ENCODE assay signal across 23 mouse cellular contexts in genomic region chr7:80276374-80276773, GRCm38 (mm10). TPM values are rescaled to one million over a fixed set of nuclear protein-coding genes. Genes with fewer than 3 reads are reported as not detected.
"Had no signal": no experiment of that assay in that cellular context is flagged by ENCODE, and none has a peak within 500 bp of the region (broad histone marks: within the 10 kb centered on the region; RNA-seq: fewer than 3 reads in every experiment).

No protein-coding gene starts in this region.

- H3K9ac ChIP-seq: limb, embryonic 13.5 days; liver, embryonic 15.5 days; midbrain, embryonic 15.5 days; neural tube, embryonic 13.5 days had no signal

- H3K27me3 ChIP-seq: limb, embryonic 13.5 days; liver, embryonic 15.5 days; midbrain, embryonic 15.5 days; neural tube, embryonic 13.5 days had no signal

- H3K9me3 ChIP-seq: liver, embryonic 15.5 days had no signal

- ATAC-seq: intestine, embryonic 16.5 days; midbrain, embryonic 15.5 days had no signal

- H3K4me1 ChIP-seq: limb, embryonic 10.5 days; limb, embryonic 13.5 days; midbrain, embryonic 10.5 days had no signal

- DNase-seq: kidney, adult 2 months; kidney, postnatal 25 days; layer of hippocampus, adult 9-11 months; lung, adult 2 months; lung, postnatal 14 days; lung, postnatal 4 days; retina, postnatal 1 day; right cerebral cortex, postnatal 25 days; thymus, adult 2 months; thymus, postnatal 14 days; thymus, postnatal 4 days had no signal

- H3K27ac ChIP-seq: kidney, postnatal 0 days; layer of hippocampus, adult 2 months; limb, embryonic 10.5 days; limb, embryonic 13.5 days; liver, embryonic 15.5 days; midbrain, embryonic 10.5 days; midbrain, embryonic 15.5 days; neural tube, embryonic 13.5 days had no signal

- H3K4me3 ChIP-seq: layer of hippocampus, adult 2 months; limb, embryonic 10.5 days; limb, embryonic 13.5 days; liver, embryonic 15.5 days; midbrain, embryonic 10.5 days; midbrain, embryonic 15.5 days; myocyte; neural tube, embryonic 13.5 days had no signal

- H3K4me2 ChIP-seq: limb, embryonic 13.5 days; liver, embryonic 15.5 days; midbrain, embryonic 15.5 days; neural tube, embryonic 13.5 days had no signal

RNA-seq across cellular contexts. Expression of gene Ttll13, which starts 30.2 kb away (rescaled TPM):
- total RNA-seq: megakaryocyte progenitor cell, adult 5-6 weeks; monocyte, adult 5-6 weeks had no signal
